Mouse (Mus musculus) testis, adult 2 months (tissue): ENCODE measurements around the gene D1Ertd622e. TPM values are rescaled to one million over a fixed set of nuclear protein-coding genes. Genes with fewer than 3 reads are reported as not detected.
A peak's percentile ranks its signal among the peaks of the same experiment; 100 is the strongest.

ENCODE experiments used
- H3K27ac ChIP-seq: fragments of 200-500 bp; 2 replicates; pipeline ENCODE4 v1.5.1; 2012; ENCODE audit warnings: low read depth, low read length; ENCODE audit not compliant: control insufficient read depth, insufficient read depth
- H3K27me3 ChIP-seq: fragments of 200-500 bp; 2 replicates; pipeline ENCODE4 v1.6.1; 2012; ENCODE audit warnings: mild to moderate bottlenecking, low read length, moderate library complexity; ENCODE audit not compliant: control insufficient read depth, insufficient read depth
- H3K36me3 ChIP-seq: fragments of 200-500 bp; 2 replicates; pipeline ENCODE4 v1.6.1; 2012; ENCODE audit warnings: mild to moderate bottlenecking, low read length; ENCODE audit not compliant: control insufficient read depth, insufficient read depth
- H3K4me1 ChIP-seq: fragments of 200-500 bp; 2 replicates; pipeline ENCODE4 v1.6.1; 2012; ENCODE audit warnings: low read length; ENCODE audit not compliant: control insufficient read depth, insufficient read depth
- H3K4me3 ChIP-seq: fragments of 200-500 bp; 2 replicates; pipeline ENCODE4 v1.5.1; 2012; ENCODE audit warnings: low read depth, mild to moderate bottlenecking, low read length, moderate library complexity, mixed read lengths; ENCODE audit not compliant: control insufficient read depth
- CTCF ChIP-seq: fragments of 200-500 bp; IDR thresholded peaks from 2 replicates; pipeline ENCODE4 v1.5.1; 2012; ENCODE audit warnings: low read depth, mild to moderate bottlenecking, inconsistent platforms, low read length, moderate library complexity; ENCODE audit not compliant: control insufficient read depth, insufficient read depth, insufficient replicate concordance
- POLR2A ChIP-seq: fragments of 200-500 bp; IDR thresholded peaks from 2 replicates; pipeline ENCODE4 v1.6.1; 2012; ENCODE audit warnings: low read depth, mild to moderate bottlenecking, inconsistent platforms, low read length, moderate library complexity; ENCODE audit not compliant: control insufficient read depth
- polyA plus RNA-seq: library from polyadenylated mRNA; depleted of rRNA; stranded (reverse); fragments of >200 nt; gene quantifications from 2 replicates; pipeline ENCODE4 v1.2.3, GENCODE M21; 2012

The D1Ertd622e gene
- polyA plus RNA-seq, 1 experiment: 7.2 TPM

DNA sequence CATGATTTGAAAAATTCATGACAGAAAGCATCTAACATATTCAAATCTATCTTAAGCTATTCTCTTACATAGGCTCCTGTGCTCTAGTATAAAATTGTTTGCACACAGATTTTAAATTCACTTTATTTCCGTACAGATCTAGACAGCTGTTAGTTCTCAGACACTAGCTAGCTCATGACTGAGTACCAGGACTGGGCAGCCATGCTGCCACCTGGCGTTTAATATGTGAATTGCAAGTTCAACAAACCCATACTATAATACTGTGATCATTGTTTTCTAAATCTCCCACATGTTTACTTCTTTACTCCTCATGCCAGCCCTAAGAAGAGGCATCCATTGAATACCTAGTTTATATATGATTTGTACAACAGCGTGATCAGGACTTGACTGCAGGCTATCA lies 26.9 kb upstream of the D1Ertd622e start:
- TF ChIP-seq CTCF (peak; percentile 34; the same call in 1 of the 2 replicates), POLR2A (no peak)
- Histone ChIP-seq H3K27me3 (no peaks in the 10 kb centered on the region), H3K4me3 (no peak overlapping the region), H3K4me1 (no peaks in the 10 kb centered on the region), H3K27ac (no peak overlapping the region), H3K36me3 (no peaks in the 10 kb centered on the region)

DNA sequence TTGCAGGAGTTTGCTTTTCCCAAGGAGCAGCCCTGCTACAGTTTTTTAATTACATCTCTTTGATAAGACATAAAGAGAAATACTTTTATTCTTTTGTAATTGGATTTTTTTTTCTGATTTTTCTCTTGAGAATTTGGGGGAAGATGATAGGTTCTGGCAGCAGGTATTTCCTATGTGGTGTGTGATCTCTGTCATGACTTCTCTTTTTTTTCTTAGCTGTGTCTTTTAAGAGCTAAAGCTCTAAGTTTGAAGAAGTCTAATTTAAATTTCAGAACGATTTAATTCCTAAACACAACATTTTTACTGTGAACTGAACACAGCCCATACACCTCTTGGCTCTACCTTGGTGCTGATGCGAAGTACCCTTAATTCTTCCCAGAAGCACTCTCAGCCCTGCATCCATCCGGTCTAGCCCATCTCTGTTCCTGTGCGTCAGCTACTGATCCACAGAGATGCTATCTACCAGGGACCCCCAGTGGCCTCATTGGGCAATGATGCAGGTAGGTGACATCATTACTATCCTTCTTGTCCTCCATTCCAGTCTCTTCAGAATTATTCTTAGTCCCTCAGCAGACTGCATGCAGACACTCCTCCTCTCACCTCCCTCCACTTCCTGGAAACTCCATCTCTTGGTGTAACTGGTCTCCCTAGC lies 14.8 kb upstream of the D1Ertd622e start:
- no peaks in the 10 kb centered on the region for H3K27me3 ChIP-seq
- no peak for TF ChIP-seq CTCF
- TF ChIP-seq POLR2A: no peak

GRCm38 (mm10) chr1:97676115-97676514 lies 14.2 kb upstream of the D1Ertd622e start:
- TF ChIP-seq POLR2A (no peak), CTCF (no peak)
- no peaks in the 10 kb centered on the region for H3K36me3 ChIP-seq
- H3K27me3 ChIP-seq: no peaks in the 10 kb centered on the region
- H3K4me3 ChIP-seq: no peak overlapping the region
- no peak overlapping the region for H3K27ac ChIP-seq
- H3K4me1 ChIP-seq: no peaks in the 10 kb centered on the region

More for the DNA sequence above, 14.8 kb upstream of the D1Ertd622e start:
- Histone ChIP-seq H3K27ac (no peak overlapping the region), H3K4me1 (no peaks in the 10 kb centered on the region), H3K36me3 (no peaks in the 10 kb centered on the region), H3K4me3 (no peak overlapping the region)

DNA sequence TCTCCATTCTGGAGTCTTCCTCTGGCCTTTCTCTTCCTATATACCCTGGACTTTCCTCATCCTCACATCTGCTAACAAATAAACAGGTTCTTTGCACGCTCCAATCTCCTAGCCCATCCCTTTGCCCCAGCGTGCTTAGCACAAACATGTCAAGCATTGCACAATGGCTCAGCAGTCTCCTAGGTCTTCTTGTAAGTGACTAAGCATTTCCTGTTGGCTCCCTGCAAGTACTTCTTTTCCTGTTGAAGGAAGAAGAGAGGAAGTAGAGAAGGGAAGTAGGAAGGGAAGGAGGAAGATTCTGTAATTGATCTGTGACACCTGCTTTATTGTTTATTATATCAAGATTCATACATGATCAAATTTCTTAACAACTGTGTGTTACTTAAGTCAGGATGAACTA lies 11.0 kb upstream of the D1Ertd622e start:
- Histone ChIP-seq H3K4me1 (no peaks in the 10 kb centered on the region), H3K27me3 (no peaks in the 10 kb centered on the region), H3K4me3 (no peak overlapping the region), H3K36me3 (no peaks in the 10 kb centered on the region), H3K27ac (no peak overlapping the region)
- TF ChIP-seq POLR2A (no peak), CTCF (no peak)

DNA sequence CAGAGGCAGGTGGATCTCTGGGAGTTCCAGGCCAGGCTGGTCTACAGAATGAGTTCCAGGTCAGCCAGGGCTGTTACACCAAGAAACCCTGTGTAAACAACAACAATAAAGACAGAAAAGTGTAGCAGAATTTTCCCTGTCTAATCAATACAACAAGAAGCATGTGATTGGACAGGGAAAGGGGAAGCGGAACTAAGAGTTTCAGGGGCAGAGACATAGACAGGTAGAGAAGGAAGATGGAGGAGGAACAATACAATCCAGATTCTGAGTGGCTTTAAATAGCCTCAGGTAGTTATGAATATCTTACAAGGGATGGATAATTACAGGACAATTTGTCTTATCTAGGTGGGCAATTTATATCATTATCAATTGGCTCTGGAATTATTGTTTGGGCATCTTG lies 5.4 kb upstream of the D1Ertd622e start:
- Histone ChIP-seq H3K36me3 (no peaks in the 10 kb centered on the region), H3K4me1 (no peaks in the 10 kb centered on the region), H3K4me3 (no peak overlapping the region), H3K27me3 (no peaks in the 10 kb centered on the region), H3K27ac (no peak overlapping the region)
- TF ChIP-seq CTCF (no peak), POLR2A (no peak)

GRCm38 (mm10) chr1:97662324-97662723 lies 450 bp upstream of the D1Ertd622e start:
- TF ChIP-seq POLR2A (no peak), CTCF (no peak)
- Histone ChIP-seq H3K4me1 (peaks cover 3% of the 10 kb centered on the region), H3K4me3 (peak overlapping the region; percentile 79), H3K27ac (no peak overlapping the region; the same call in 1 of the 2 replicates), H3K36me3 (no peaks in the 10 kb centered on the region), H3K27me3 (no peaks in the 10 kb centered on the region)

GRCm38 (mm10) chr1:97660687-97661405 lies 1.0 kb downstream of the D1Ertd622e start:
- peak overlapping the region; percentile 73 for H3K4me3 ChIP-seq
- TF ChIP-seq CTCF (no peak), POLR2A (no peak)
- no peak overlapping the region for H3K27ac ChIP-seq
- no peaks in the 10 kb centered on the region for H3K36me3 ChIP-seq
- H3K4me1 ChIP-seq: peaks cover 3% of the 10 kb centered on the region
- H3K27me3 ChIP-seq: no peaks in the 10 kb centered on the region

DNA sequence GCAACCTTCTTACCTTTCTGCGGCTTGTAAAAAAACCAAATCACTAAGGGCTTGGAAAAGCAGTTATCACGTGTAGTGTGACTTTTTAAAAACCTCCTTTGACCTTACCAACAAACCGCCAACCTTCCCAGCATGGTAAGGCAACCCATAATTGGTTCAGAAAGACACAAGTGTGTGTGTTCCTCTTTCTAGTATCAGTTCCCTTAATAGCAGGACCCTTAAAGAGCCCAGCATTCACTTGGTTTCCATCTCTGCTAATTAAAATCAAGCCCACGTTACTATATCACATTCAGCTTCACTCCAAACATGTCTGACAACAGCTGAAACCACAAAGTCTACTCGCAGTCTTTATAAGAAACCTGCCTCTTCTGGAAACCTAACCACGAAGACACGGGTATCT lies 2.5 kb downstream of the D1Ertd622e start:
- peaks cover 3% of the 10 kb centered on the region for H3K4me1 ChIP-seq
- H3K27me3 ChIP-seq: no peaks in the 10 kb centered on the region
- no peak overlapping the region for H3K27ac ChIP-seq
- no peak for TF ChIP-seq CTCF
- no peak for TF ChIP-seq POLR2A
- no peak overlapping the region; the same call in 1 of the 2 replicates for H3K4me3 ChIP-seq
- no peaks in the 10 kb centered on the region for H3K36me3 ChIP-seq
